Mouse (Mus musculus) thymus, adult 2 months (tissue): ENCODE results near the gene Kansl1l. TPM values are rescaled to one million over a fixed set of nuclear protein-coding genes. Genes with fewer than 3 reads are reported as not detected.

Experiments
- DNase-seq: peaks from one replicate; pipeline ENCODE4 v3.0.0; 2021
- H3K27ac ChIP-seq: fragments of 200-500 bp; 2 replicates; pipeline ENCODE4 v1.5.1; 2012; ENCODE audit warnings: low read length, control low read depth; ENCODE audit not compliant: control insufficient read depth, insufficient read depth
- H3K27me3 ChIP-seq: fragments of 200-500 bp; 2 replicates; pipeline ENCODE4 v1.6.1; 2012; ENCODE audit warnings: mild to moderate bottlenecking, low read length, moderate library complexity, mixed read lengths; ENCODE audit not compliant: control insufficient read depth, insufficient read depth
- H3K36me3 ChIP-seq: fragments of 200-500 bp; 2 replicates; pipeline ENCODE4 v1.6.1; 2012; ENCODE audit warnings: mild to moderate bottlenecking, low read length, moderate library complexity; ENCODE audit not compliant: control insufficient read depth, insufficient read depth
- H3K4me1 ChIP-seq: fragments of 200-500 bp; replicated peaks from 2 replicates; pipeline ENCODE4 v1.6.1; 2012; ENCODE audit warnings: low read length; ENCODE audit not compliant: control insufficient read depth, insufficient read depth
- H3K4me3 ChIP-seq: fragments of 200-500 bp; 2 replicates; pipeline ENCODE4 v1.5.1; 2012; ENCODE audit warnings: mild to moderate bottlenecking, low read length, control low read depth, moderate library complexity; ENCODE audit not compliant: control insufficient read depth, insufficient read depth
- CTCF ChIP-seq: fragments of 200-500 bp; IDR thresholded peaks from 2 replicates; pipeline ENCODE4 v1.5.1; 2012; ENCODE audit warnings: mild to moderate bottlenecking, control low read depth, low read length, moderate library complexity, borderline replicate concordance; ENCODE audit not compliant: control insufficient read depth, poor library complexity, insufficient read depth; ENCODE audit errors: extremely low read depth
- POLR2A ChIP-seq: fragments of 200-500 bp; IDR thresholded peaks from 2 replicates; pipeline ENCODE4 v1.6.1; 2012; ENCODE audit warnings: mild to moderate bottlenecking, low read length, control low read depth, moderate library complexity; ENCODE audit not compliant: control insufficient read depth, poor library complexity, insufficient read depth; ENCODE audit errors: extremely low read depth
- WGBS: fragments of 180-500 bp; shearing (Covaris S2); methylation state at CpG from one replicate; pipeline ENCODE4 v1.1.7; 2018; 5-methylcytosine and 5-hydroxymethylcytosine counted together
- polyA plus RNA-seq: library from polyadenylated mRNA; depleted of rRNA; stranded (reverse); fragments of >200 nt; gene quantifications from 2 replicates; pipeline ENCODE4 v1.2.3, GENCODE M21; 2012

Gene Kansl1l
- polyA plus RNA-seq, 1 experiment = 13.1 TPM

GRCm38 (mm10) chr1:66817865-66818315 is 528 bp upstream of the Kansl1l start:
- Histone ChIP-seq H3K27me3 (no peaks in the 10 kb centered on the region), H3K36me3 (no peaks in the 10 kb centered on the region), H3K4me1 (peaks cover 12% of the 10 kb centered on the region), H3K4me3 (peak overlapping the region; percentile 88), H3K27ac (peak overlapping the region; percentile 86)
- under 1% methylated on average over 20 of the region's 20 CpGs for WGBS
- TF ChIP-seq CTCF = no peak
- TF ChIP-seq POLR2A = no peak
- no peak for DNase-seq

GRCm38 (mm10) chr1:66816837-66817452 is 417 bp downstream of the Kansl1l start:
- DNase-seq = peak; percentile 87

GRCm38 (mm10) chr1:66815941-66816777 is 1.2 kb downstream of the Kansl1l start:
- H3K27ac ChIP-seq = peak overlapping the region; percentile 89
- H3K4me1 ChIP-seq = peaks cover 7% of the 10 kb centered on the region
- no peaks in the 10 kb centered on the region for H3K27me3 ChIP-seq
- DNase-seq = peak; percentile 75
- TF ChIP-seq CTCF (no peak), POLR2A (no peak)
- WGBS = under 1% methylated on average over 39 of the region's 39 CpGs
- no peaks in the 10 kb centered on the region for H3K36me3 ChIP-seq
- peak overlapping the region; percentile 68 for H3K4me3 ChIP-seq

More at GRCm38 (mm10) chr1:66816837-66817452, 417 bp downstream of the Kansl1l start:
- Histone ChIP-seq H3K4me1 (peaks cover 8% of the 10 kb centered on the region), H3K4me3 (peak overlapping the region; percentile 69), H3K36me3 (no peaks in the 10 kb centered on the region), H3K27ac (peak overlapping the region; percentile 89), H3K27me3 (no peaks in the 10 kb centered on the region)
- TF ChIP-seq POLR2A (peak; percentile 67), CTCF (peak; percentile 23; the same call in 1 of the 2 replicates)
- WGBS = under 1% methylated on average over 60 of the region's 63 CpGs

GRCm38 (mm10) chr1:66814756-66815155 is 2.6 kb downstream of the Kansl1l start:
- 13% methylated on average over 8 of the region's 8 CpGs for WGBS
- DNase-seq = no peak
- TF ChIP-seq CTCF (no peak), POLR2A (no peak)
- Histone ChIP-seq H3K4me1 (peaks cover 4% of the 10 kb centered on the region), H3K27me3 (no peaks in the 10 kb centered on the region), H3K27ac (peak overlapping the region; percentile 89), H3K4me3 (no peak overlapping the region), H3K36me3 (no peaks in the 10 kb centered on the region)

GRCm38 (mm10) chr1:66813191-66813590 is 4.2 kb downstream of the Kansl1l start:
- Histone ChIP-seq H3K27me3 (no peaks in the 10 kb centered on the region), H3K4me1 (peaks cover 2% of the 10 kb centered on the region), H3K4me3 (no peak overlapping the region), H3K27ac (no peak overlapping the region), H3K36me3 (no peaks in the 10 kb centered on the region)
- TF ChIP-seq CTCF (no peak), POLR2A (no peak)
- WGBS = 88% methylated on average over 1 of the region's 1 CpGs
- DNase-seq = no peak

- no peak overlapping the region for H3K4me3 ChIP-seq
- no peaks in the 10 kb centered on the region for H3K4me1 ChIP-seq
- DNase-seq = no peak
- H3K27me3 ChIP-seq = no peaks in the 10 kb centered on the region
- TF ChIP-seq CTCF (no peak), POLR2A (no peak)
- 100% methylated on average over 1 of the region's 1 CpGs for WGBS
- H3K36me3 ChIP-seq = peaks cover 3% of the 10 kb centered on the region
- no peak overlapping the region for H3K27ac ChIP-seq
Observed at GRCm38 (mm10) chr1:66806821-66807220, 10.5 kb downstream of the Kansl1l start.
